Mouse (Mus musculus) lung, embryonic 14.5 days (tissue): ENCODE data around the gene Poll. TPM values are rescaled to one million over a fixed set of nuclear protein-coding genes. Genes with fewer than 3 reads are reported as not detected.

Source experiments
- ATAC-seq: fragments of 200-750 bp; cut with Nextera tagmentation; 2 replicates; pipeline ENCODE4 v1.8.0; 2017; ENCODE audit warnings: mild to moderate bottlenecking, moderate TSS enrichment, moderate library complexity; ENCODE audit not compliant: insufficient read depth
- DNase-seq: peaks from one replicate; pipeline ENCODE4 v3.0.0-alpha.2; 2015
- H3K27ac ChIP-seq: fragments of 300-500 bp; sonication (generic); 2 replicates; pipeline ENCODE4 v1.5.1; 2014; ENCODE audit warnings: low read depth, mild to moderate bottlenecking, moderate library complexity
- H3K27me3 ChIP-seq: fragments of 300-500 bp; sonication (generic); 2 replicates; pipeline ENCODE4 v1.6.1; 2014; ENCODE audit warnings: low read length, control low read depth; ENCODE audit not compliant: insufficient read depth
- H3K36me3 ChIP-seq: fragments of 300-500 bp; sonication (generic); 2 replicates; pipeline ENCODE4 v1.6.1; 2014; ENCODE audit warnings: control low read depth; ENCODE audit not compliant: insufficient read depth
- H3K4me1 ChIP-seq: fragments of 300-500 bp; sonication (generic); 2 replicates; pipeline ENCODE4 v1.6.1; 2014; ENCODE audit warnings: antibody characterized with exemption, control low read depth; ENCODE audit not compliant: insufficient read depth
- H3K4me2 ChIP-seq: fragments of 300-500 bp; sonication (generic); 2 replicates; pipeline ENCODE4 v1.6.1; 2014; ENCODE audit warnings: mild to moderate bottlenecking
- H3K4me3 ChIP-seq: fragments of 300-500 bp; sonication (generic); 2 replicates; pipeline ENCODE4 v1.5.1; 2014; ENCODE audit warnings: low read depth, low read length
- H3K9ac ChIP-seq: fragments of 300-500 bp; sonication (generic); 2 replicates; pipeline ENCODE4 v1.6.1; 2014
- H3K9me3 ChIP-seq: fragments of 300-500 bp; sonication (generic); 2 replicates; pipeline ENCODE4 v1.6.1; 2016; ENCODE audit warnings: low read depth, low read length, control low read depth
- CTCF ChIP-seq: IDR thresholded peaks from 2 replicates; pipeline ENCODE4 v1.5.1; 2016; ENCODE audit warnings: antibody characterized with exemption, low read depth
- WGBS: fragments of 180-500 bp; shearing (Covaris S2); extraction: QIAGEN DNeasy Blood & Tissue Kit; methylation state at CpG from one replicate; pipeline ENCODE4 v1.1.7; 2014; 5-methylcytosine and 5-hydroxymethylcytosine counted together
- polyA plus RNA-seq: library from polyadenylated mRNA; unstranded; fragments of >200 nt; fragmentation: Nextera tagmentation; extraction: Ambion mirVana; gene quantifications from 2 replicates; pipeline ENCODE4 v1.2.1, GENCODE M21; 2014

Gene Poll
- polyA plus RNA-seq, 1 experiment from 2014 or later = 18.3 TPM

DNA sequence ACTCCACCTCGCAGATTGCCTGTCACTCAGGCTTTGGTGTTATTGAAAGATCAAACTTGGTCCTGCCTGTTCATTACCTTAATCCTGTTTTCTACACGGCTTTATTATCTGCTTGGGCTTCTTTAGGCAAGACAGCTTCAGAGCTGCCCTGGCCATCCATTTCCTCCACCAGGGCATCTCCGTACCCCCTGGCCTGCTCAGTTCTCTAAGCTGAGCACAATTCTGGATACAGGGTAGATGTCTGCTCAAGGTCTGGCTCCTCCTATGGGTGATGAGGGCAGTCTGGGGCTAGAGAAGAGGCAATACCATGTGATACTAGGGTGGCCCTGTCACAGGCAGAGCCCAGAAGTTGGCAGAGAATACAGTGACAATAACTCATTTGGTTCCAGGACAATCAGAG lies 26.5 kb upstream of the Poll start:
- WGBS = 60% methylated on average over 3 of the region's 3 CpGs
- Histone ChIP-seq H3K4me3 (no peak overlapping the region), H3K9ac (no peak overlapping the region), H3K27me3 (no peaks in the 10 kb centered on the region), H3K27ac (no peak overlapping the region), H3K4me2 (no peak overlapping the region), H3K36me3 (0 out of 2 replicates have a peak, but pooled peaks cover 5% of the 10 kb centered on the region), H3K9me3 (no peaks in the 10 kb centered on the region), H3K4me1 (peaks cover 6% of the 10 kb centered on the region)
- ATAC-seq = no peak
- TF ChIP-seq CTCF = no peak
- DNase-seq = no peak

DNA sequence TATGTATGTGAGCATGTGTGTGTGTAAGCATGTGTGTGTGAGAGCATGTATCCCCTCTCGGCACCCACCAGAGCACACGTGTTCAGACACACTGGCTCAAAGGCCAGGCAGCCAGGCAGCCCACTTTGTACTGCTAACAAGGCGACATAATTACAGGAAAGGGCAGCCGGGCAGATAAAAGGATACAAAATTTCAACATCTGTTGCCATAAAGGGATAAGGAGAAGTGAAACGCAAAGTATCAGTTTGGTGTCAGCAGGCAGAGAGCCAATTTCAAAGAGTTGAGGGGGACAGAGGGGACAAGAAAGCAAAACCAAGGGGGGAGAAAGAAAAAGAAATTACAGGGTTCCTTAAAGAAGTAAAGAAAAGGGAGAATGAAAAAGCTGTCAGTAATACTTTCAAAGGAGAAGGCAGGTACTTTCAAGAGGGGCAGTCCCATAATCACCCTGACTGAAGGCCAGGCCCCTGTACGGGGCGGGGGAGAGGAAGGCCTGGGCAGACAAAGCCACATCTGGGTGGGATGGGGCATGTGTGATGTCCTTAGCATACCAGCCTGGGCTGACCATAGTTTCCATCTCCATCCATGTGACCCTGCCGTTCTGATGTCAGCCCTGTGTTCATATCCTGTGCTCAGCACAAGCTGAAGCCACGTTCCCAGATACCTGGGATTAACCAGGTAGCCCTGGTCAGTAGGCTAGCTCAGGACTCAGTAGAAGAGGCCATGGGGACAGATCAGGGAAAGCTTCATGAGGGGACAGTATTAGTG lies 24.7 kb upstream of the Poll start:
- no peak overlapping the region for H3K4me3 ChIP-seq
- DNase-seq = no peak
- 56% methylated on average over 9 of the region's 9 CpGs for WGBS

DNA sequence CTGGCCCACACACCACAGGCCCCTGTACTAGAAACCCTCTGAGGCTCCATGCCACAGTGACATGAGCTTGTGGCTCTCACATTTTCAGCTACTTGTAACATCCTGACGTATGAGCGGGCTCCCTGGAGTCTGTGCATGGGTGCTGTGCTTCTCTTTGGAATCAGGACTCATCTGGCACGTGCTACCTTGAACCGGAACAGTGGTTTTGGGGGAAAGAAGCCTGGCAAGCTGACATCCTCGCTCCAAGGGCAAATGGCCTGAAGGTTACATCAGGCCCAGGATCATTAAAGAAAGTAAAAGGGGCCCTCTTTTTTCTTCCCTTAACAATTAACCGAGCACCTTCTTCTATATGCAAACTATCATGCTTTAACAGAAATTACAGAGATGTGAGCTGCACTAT lies 22.8 kb upstream of the Poll start:
- Histone ChIP-seq H3K4me2 (no peak overlapping the region), H3K36me3 (peaks cover 24% of the 10 kb centered on the region; the same call in 1 of the 2 replicates), H3K27me3 (no peaks in the 10 kb centered on the region), H3K9ac (no peak overlapping the region), H3K9me3 (no peaks in the 10 kb centered on the region), H3K4me3 (no peak overlapping the region), H3K27ac (no peak overlapping the region), H3K4me1 (peaks cover 2% of the 10 kb centered on the region; the same call in 1 of the 2 replicates)
- no peak for TF ChIP-seq CTCF
- ATAC-seq (no peak), DNase-seq (no peak)
- 89% methylated on average over 6 of the region's 6 CpGs for WGBS

More for the DNA sequence above, 24.7 kb upstream of the Poll start:
- Histone ChIP-seq H3K27ac (no peak overlapping the region), H3K9ac (no peak overlapping the region), H3K9me3 (no peaks in the 10 kb centered on the region), H3K4me2 (no peak overlapping the region), H3K36me3 (0 out of 2 replicates have a peak, but pooled peaks cover 5% of the 10 kb centered on the region), H3K27me3 (no peaks in the 10 kb centered on the region), H3K4me1 (peaks cover 2% of the 10 kb centered on the region; the same call in 1 of the 2 replicates)
- no peak for ATAC-seq
- no peak for TF ChIP-seq CTCF

DNA sequence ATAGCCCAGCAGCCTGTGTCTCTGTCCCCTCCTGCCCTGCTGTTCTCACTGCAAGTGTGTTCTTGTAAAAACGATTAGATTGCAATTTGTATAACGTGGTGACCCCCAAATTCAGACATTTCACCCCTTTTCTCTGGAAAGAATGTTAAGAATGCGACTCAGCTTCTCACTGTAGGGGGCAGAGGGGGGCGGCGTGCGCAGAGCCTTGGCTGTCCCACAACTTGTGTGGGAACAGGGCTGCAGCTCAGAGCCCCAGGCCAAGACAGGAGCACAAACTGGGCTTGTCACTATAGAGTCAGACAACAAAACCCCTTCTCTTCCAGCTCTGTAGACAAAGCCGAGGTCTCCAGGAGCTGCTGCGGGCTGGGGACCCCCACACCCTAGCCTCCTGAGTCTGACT lies 21.8 kb upstream of the Poll start:
- TF ChIP-seq CTCF = no peak
- no peaks in the 10 kb centered on the region for H3K9me3 ChIP-seq
- DNase-seq = no peak
- H3K4me2 ChIP-seq = no peak overlapping the region
- H3K4me3 ChIP-seq = no peak overlapping the region
- no peaks in the 10 kb centered on the region for H3K27me3 ChIP-seq
- peaks cover 2% of the 10 kb centered on the region; the same call in 1 of the 2 replicates for H3K4me1 ChIP-seq
- ATAC-seq = no peak
- 22% methylated on average over 8 of the region's 8 CpGs for WGBS
- no peak overlapping the region for H3K27ac ChIP-seq
- H3K9ac ChIP-seq = no peak overlapping the region
- H3K36me3 ChIP-seq = peaks cover 33% of the 10 kb centered on the region; the same call in 1 of the 2 replicates

DNA sequence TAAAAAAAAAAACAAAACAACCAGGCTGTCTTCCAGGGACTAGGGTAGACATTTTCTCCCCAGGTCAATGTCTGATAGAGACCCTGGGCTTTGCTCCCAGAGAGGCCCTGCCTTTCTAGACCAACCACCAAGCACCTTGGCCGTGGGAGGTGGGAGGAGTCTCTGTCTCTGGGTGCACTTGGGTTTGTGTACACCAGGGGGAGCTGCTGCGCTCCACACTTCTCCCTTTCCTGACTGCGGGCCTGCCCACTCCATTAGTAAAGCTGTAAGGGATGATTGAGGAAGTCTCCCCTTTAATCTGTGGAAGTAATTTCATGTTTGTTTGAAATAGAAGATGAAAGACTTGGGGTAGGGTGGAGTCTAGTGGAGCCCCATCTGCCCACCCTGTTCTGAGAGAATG lies 20.9 kb upstream of the Poll start:
- Histone ChIP-seq H3K9me3 (no peaks in the 10 kb centered on the region), H3K27me3 (no peaks in the 10 kb centered on the region), H3K27ac (no peak overlapping the region), H3K9ac (no peak overlapping the region), H3K4me3 (no peak overlapping the region), H3K4me2 (no peak overlapping the region), H3K4me1 (peaks cover 6% of the 10 kb centered on the region), H3K36me3 (peaks cover 34% of the 10 kb centered on the region; the same call in 1 of the 2 replicates)
- WGBS = 67% methylated on average over 3 of the region's 3 CpGs
- ATAC-seq = no peak
- peak; percentile 76 for TF ChIP-seq CTCF
- DNase-seq = peak; percentile 69

DNA sequence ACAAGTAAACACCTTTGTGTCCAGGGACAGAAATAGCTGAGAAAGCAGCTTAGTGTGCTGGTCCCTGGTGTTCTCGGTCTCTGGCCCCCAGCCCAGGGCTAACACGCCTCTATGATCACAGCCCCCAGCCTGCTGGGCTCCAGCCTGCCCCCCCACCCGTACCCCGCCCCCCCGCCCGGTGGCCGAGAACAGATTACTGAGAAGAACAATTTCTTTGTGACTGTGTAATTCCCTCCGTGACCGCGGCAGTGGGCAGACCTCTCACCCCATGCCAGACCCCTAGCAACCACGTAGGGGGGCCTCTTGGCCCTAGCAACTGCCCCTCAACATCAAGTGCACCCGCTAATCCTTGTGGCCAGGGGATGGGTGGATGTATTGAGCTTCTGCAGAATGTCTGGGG lies 19.9 kb upstream of the Poll start:
- Histone ChIP-seq H3K27me3 (no peaks in the 10 kb centered on the region), H3K36me3 (peaks cover 34% of the 10 kb centered on the region; the same call in 1 of the 2 replicates), H3K4me1 (peaks cover 16% of the 10 kb centered on the region), H3K4me3 (no peak overlapping the region), H3K27ac (no peak overlapping the region), H3K4me2 (no peak overlapping the region), H3K9me3 (no peaks in the 10 kb centered on the region), H3K9ac (no peak overlapping the region)
- ATAC-seq (no peak), DNase-seq (no peak)
- 77% methylated on average over 12 of the region's 12 CpGs for WGBS
- no peak for TF ChIP-seq CTCF

DNA sequence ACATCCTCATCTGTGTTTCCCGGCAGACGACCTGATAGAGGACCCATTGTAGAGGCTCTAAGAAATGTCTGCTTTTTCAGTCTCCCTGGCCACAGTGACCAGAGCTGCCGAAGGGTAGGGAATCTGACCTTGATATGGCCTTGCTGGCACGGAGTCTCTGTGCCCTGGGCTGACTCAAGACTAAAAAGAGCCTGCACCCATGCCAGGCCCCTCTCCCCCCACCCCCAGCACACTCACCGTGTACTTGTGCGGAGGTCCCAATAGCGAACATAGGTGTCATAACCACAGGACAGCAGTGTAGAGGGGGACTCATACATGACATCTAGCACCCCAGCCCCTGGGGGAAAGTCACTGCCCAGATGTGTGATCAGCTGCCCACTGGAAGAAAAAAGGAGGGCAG lies 19.1 kb upstream of the Poll start:
- Histone ChIP-seq H3K4me1 (peaks cover 23% of the 10 kb centered on the region), H3K27ac (no peak overlapping the region), H3K9ac (no peak overlapping the region), H3K27me3 (no peaks in the 10 kb centered on the region), H3K4me2 (no peak overlapping the region), H3K4me3 (no peak overlapping the region), H3K9me3 (no peaks in the 10 kb centered on the region), H3K36me3 (peaks cover 34% of the 10 kb centered on the region; the same call in 1 of the 2 replicates)
- TF ChIP-seq CTCF = no peak
- WGBS = 90% methylated on average over 7 of the region's 7 CpGs
- ATAC-seq (no peak), DNase-seq (no peak)
